Mouse (Mus musculus) brain, embryonic 18.5 days (tissue): ENCODE data around the gene 4930519P11Rik.

Experiments
- DNase-seq: peaks from one replicate; pipeline ENCODE4 v3.0.0-alpha.2; 2012; ENCODE audit warnings: low read depth, low spot score

4930519P11Rik gene

GRCm38 (mm10) chr2:154583906-154584872 is 29.0 kb downstream of the 4930519P11Rik start:
- DNase-seq: peak; percentile 86

- no peak for DNase-seq
These were observed 31.8 kb downstream of the 4930519P11Rik start for GRCm38 (mm10) chr2:154581421-154581820.

GRCm38 (mm10) chr2:154580586-154580985 is 32.7 kb downstream of the 4930519P11Rik start:
- DNase-seq: no peak

- DNase-seq: no peak
These were observed 35.5 kb downstream of the 4930519P11Rik start for GRCm38 (mm10) chr2:154577744-154578067.

GRCm38 (mm10) chr2:154576876-154577743 is 36.1 kb downstream of the 4930519P11Rik start:
- no peak for DNase-seq

- no peak for DNase-seq
These were observed 39.0 kb downstream of the 4930519P11Rik start for GRCm38 (mm10) chr2:154574271-154574670.

GRCm38 (mm10) chr2:154572996-154573395 is 40.2 kb downstream of the 4930519P11Rik start:
- no peak for DNase-seq

GRCm38 (mm10) chr2:154571976-154572375 is 41.3 kb downstream of the 4930519P11Rik start:
- no peak for DNase-seq

GRCm38 (mm10) chr2:154571266-154571665 is 42.0 kb downstream of the 4930519P11Rik start:
- DNase-seq: no peak

GRCm38 (mm10) chr2:154570666-154571065 is 42.6 kb downstream of the 4930519P11Rik start:
- DNase-seq: no peak

GRCm38 (mm10) chr2:154569836-154570286 is 43.4 kb downstream of the 4930519P11Rik start, which contains the start of gene E2f1:
Gene E2f1, minus strand, starts transcription at chr2:154569892.
- peak; percentile 86 for DNase-seq

GRCm38 (mm10) chr2:154569071-154569748 is 44.0 kb downstream of the 4930519P11Rik start:
- DNase-seq: no peak

GRCm38 (mm10) chr2:154568329-154569070 is 44.7 kb downstream of the 4930519P11Rik start:
- no peak for DNase-seq

- DNase-seq: no peak
These were observed 45.5 kb downstream of the 4930519P11Rik start for GRCm38 (mm10) chr2:154567766-154568165.

GRCm38 (mm10) chr2:154566641-154567040 is 46.6 kb downstream of the 4930519P11Rik start:
- DNase-seq: no peak

GRCm38 (mm10) chr2:154565562-154565961 is 47.7 kb downstream of the 4930519P11Rik start:
- no peak for DNase-seq

- DNase-seq: no peak
These were observed 49.5 kb downstream of the 4930519P11Rik start for GRCm38 (mm10) chr2:154563612-154564170.
